Mouse (Mus musculus): ENCODE measurements around the gene Slc35b2. TPM values are rescaled to one million over a fixed set of nuclear protein-coding genes. Genes with fewer than 3 reads are reported as not detected.

Slc35b2 gene
- total and polyA plus RNA-seq, 3 experiments = 57.2 to 101 (median 73.9) TPM

- peaks cover 90% of the 10 kb centered on the region for H3K27me3 ChIP-seq (replicated peaks)
- TF ChIP-seq ETS1 (conservative IDR thresholded peaks at IDR 0.05; ENCODE audit: low read depth, low read length) (no peak), NELFE (IDR thresholded peaks at IDR 0.05; ENCODE audit: low read depth, low read length) (no peak)
- no peak for DNase-seq (ENCODE audit: extremely low read depth)
- no peaks in the 10 kb centered on the region for H3K9me3 ChIP-seq (replicated peaks; ENCODE audit: low read length)
- no peaks in the 10 kb centered on the region for H3K36me3 ChIP-seq (replicated peaks in 1 of 2; ENCODE audit: control insufficient read depth in 1 of 2, insufficient read depth in 1 of 2, low read length in 1 of 2)
- no peak overlapping the region for H3K4me2 ChIP-seq (ENCODE audit: insufficient read depth, low read depth, poor library complexity, severe bottlenecking)
- H3K9ac ChIP-seq (ENCODE audit: insufficient read depth, low read depth) = no peak overlapping the region
- in situ Hi-C loops (cut with MboI; ENCODE audit: low pct_ligation_motif_present, low pct_unique_long_range_greater_than_20kb, low sequenced_read_pairs) (no loop called here), dilution Hi-C loops (cut with MboI; ENCODE audit: extremely low pct_ligation_motif_present, extremely low pct_unique_long_range_greater_than_20kb, low sequenced_read_pairs) (no loop called here)
- no peaks in the 10 kb centered on the region for H3K79me2 ChIP-seq (replicated peaks; ENCODE audit: control insufficient read depth, extremely low read depth, insufficient read depth, poor library complexity, severe bottlenecking)
- H3K4me3 ChIP-seq (replicated peaks in 1 of 3; ENCODE audit: low read depth in 2 of 3, low read length in 2 of 3, poor library complexity in 1 of 3) = no peak overlapping the region
- H3K27ac ChIP-seq (ENCODE audit: insufficient read depth, low read depth) = no peak overlapping the region
- peaks cover 9 to 16% of the 10 kb centered on the region in 2 experiments for H3K4me1 ChIP-seq (ENCODE audit: control insufficient read depth in 1 of 2, insufficient read depth in 2 of 2)
Measured at GRCm38 (mm10) chr17:45539664-45540063, 24.0 kb upstream of the Slc35b2 start.

GRCm38 (mm10) chr17:45542129-45542528 is 21.5 kb upstream of the Slc35b2 start:
- TF ChIP-seq RCOR1 (conservative IDR thresholded peaks at IDR 0.05; ENCODE audit: low read depth, low read length) = no peak
- TF ChIP-seq CTCF (conservative IDR thresholded peaks at IDR 0.05 in 1 of 2, IDR thresholded peaks at IDR 0.05 in 1 of 2; ENCODE audit: low read depth in 2 of 2, low read length in 2 of 2) = no peak
- TF ChIP-seq USF2 (conservative IDR thresholded peaks at IDR 0.05; ENCODE audit: low read depth, low read length) = no peak
- TF ChIP-seq POLR2AphosphoS2 (IDR thresholded peaks at IDR 0.05; ENCODE audit: low read depth, low read length) = no peak
- TF ChIP-seq GABPA (IDR thresholded peaks at IDR 0.05; ENCODE audit: insufficient replicate concordance, low read depth, low read length) = no peak
- no peak for TF ChIP-seq SIN3A (IDR thresholded peaks at IDR 0.05; ENCODE audit: low read length)

GRCm38 (mm10) chr17:45542705-45543104 is 21.0 kb upstream of the Slc35b2 start:
- Histone ChIP-seq H3K27me3 (replicated peaks) (peaks cover 62% of the 10 kb centered on the region), H3K4me1 (ENCODE audit: control insufficient read depth in 1 of 2, insufficient read depth in 2 of 2) (peaks cover 16% of the 10 kb centered on the region in 2 experiments), H3K36me3 (replicated peaks in 1 of 2; ENCODE audit: control insufficient read depth in 1 of 2, insufficient read depth in 1 of 2, low read length in 1 of 2) (no peaks in the 10 kb centered on the region), H3K27ac (ENCODE audit: insufficient read depth, low read depth) (no peak overlapping the region), H3K9ac (ENCODE audit: insufficient read depth, low read depth) (no peak overlapping the region), H3K4me2 (ENCODE audit: insufficient read depth, low read depth, poor library complexity, severe bottlenecking) (no peak overlapping the region), H3K4me3 (replicated peaks in 1 of 3; ENCODE audit: low read depth in 2 of 3, low read length in 2 of 3, poor library complexity in 1 of 3) (no peak overlapping the region), H3K9me3 (replicated peaks; ENCODE audit: low read length) (peaks cover 2% of the 10 kb centered on the region), H3K79me2 (replicated peaks; ENCODE audit: control insufficient read depth, extremely low read depth, insufficient read depth, poor library complexity, severe bottlenecking) (no peaks in the 10 kb centered on the region)
- dilution Hi-C loops (cut with MboI; ENCODE audit: extremely low pct_ligation_motif_present, extremely low pct_unique_long_range_greater_than_20kb, low sequenced_read_pairs) (no loop called here), in situ Hi-C loops (cut with MboI; ENCODE audit: low pct_ligation_motif_present, low pct_unique_long_range_greater_than_20kb, low sequenced_read_pairs) (no loop called here)
- DNase-seq (ENCODE audit: extremely low read depth) = no peak
- TF ChIP-seq CHD1 (IDR thresholded peaks at IDR 0.05; ENCODE audit: low read depth, low read length) (no peak), IRF4 (IDR thresholded peaks at IDR 0.05; ENCODE audit: low read depth, low read length) (no peak), ZC3H11A (IDR thresholded peaks at IDR 0.05; ENCODE audit: low read depth, low read length) (no peak), HCFC1 (IDR thresholded peaks at IDR 0.05; ENCODE audit: low read depth, low read length) (no peak), TCF12 (IDR thresholded peaks at IDR 0.05; ENCODE audit: low read depth, low read length) (no peak), PAX5 (IDR thresholded peaks at IDR 0.05; ENCODE audit: low read length) (no peak), EP300 (IDR thresholded peaks at IDR 0.05; ENCODE audit: low read length) (no peak), SIN3A (IDR thresholded peaks at IDR 0.05; ENCODE audit: low read length) (no peak), ZMIZ1 (IDR thresholded peaks at IDR 0.05; ENCODE audit: low read depth, low read length) (no peak), CHD2 (IDR thresholded peaks at IDR 0.05; ENCODE audit: low read length) (no peak), USF2 (conservative IDR thresholded peaks at IDR 0.05; ENCODE audit: low read depth, low read length) (no peak), JUND (conservative IDR thresholded peaks at IDR 0.05; ENCODE audit: low read depth, low read length) (no peak), MAFK (IDR thresholded peaks at IDR 0.05; ENCODE audit: insufficient replicate concordance, low read length) (no peak), JUN (IDR thresholded peaks at IDR 0.05; ENCODE audit: insufficient read depth, low read depth, low read length) (no peak), MEF2A (IDR thresholded peaks at IDR 0.05; ENCODE audit: borderline replicate concordance, low read depth, low read length) (no peak)

More at GRCm38 (mm10) chr17:45542129-45542528, 21.5 kb upstream of the Slc35b2 start:
- Histone ChIP-seq H3K9me3 (replicated peaks; ENCODE audit: low read length) (peaks cover 2% of the 10 kb centered on the region), H3K36me3 (replicated peaks in 1 of 2; ENCODE audit: control insufficient read depth in 1 of 2, insufficient read depth in 1 of 2, low read length in 1 of 2) (no peaks in the 10 kb centered on the region), H3K27me3 (replicated peaks) (peaks cover 67% of the 10 kb centered on the region), H3K9ac (ENCODE audit: insufficient read depth, low read depth) (no peak overlapping the region), H3K4me2 (ENCODE audit: insufficient read depth, low read depth, poor library complexity, severe bottlenecking) (no peak overlapping the region), H3K4me3 (replicated peaks in 1 of 3; ENCODE audit: low read depth in 2 of 3, low read length in 2 of 3, poor library complexity in 1 of 3) (no peak overlapping the region), H3K4me1 (ENCODE audit: control insufficient read depth in 1 of 2, insufficient read depth in 2 of 2) (peaks cover 16% of the 10 kb centered on the region in 2 experiments), H3K79me2 (replicated peaks; ENCODE audit: control insufficient read depth, extremely low read depth, insufficient read depth, poor library complexity, severe bottlenecking) (no peaks in the 10 kb centered on the region), H3K27ac (ENCODE audit: insufficient read depth, low read depth) (no peak overlapping the region)
- in situ Hi-C loops (cut with MboI; ENCODE audit: low pct_ligation_motif_present, low pct_unique_long_range_greater_than_20kb, low sequenced_read_pairs) (no loop called here), dilution Hi-C loops (cut with MboI; ENCODE audit: extremely low pct_ligation_motif_present, extremely low pct_unique_long_range_greater_than_20kb, low sequenced_read_pairs) (no loop called here)
- DNase-seq (ENCODE audit: extremely low read depth) = no peak

All from CH12.LX (cell line).